Mouse (Mus musculus): Measurements from ENCODE around the gene Slc13a2.

- no peak for TF ChIP-seq POLR2A (IDR thresholded peaks at IDR 0.05; ENCODE audit: extremely low read depth, insufficient read depth, low read length)
- TF ChIP-seq CTCF (IDR thresholded peaks at IDR 0.05; ENCODE audit: extremely low read depth, insufficient read depth, low read length) = peak; percentile 50
Observed at GRCm38 (mm10) chr11:78358330-78359007, 63.5 kb downstream of the Slc13a2 start.

All from cortical plate, adult 2 months (tissue).